Mouse (Mus musculus) adrenal gland, postnatal 10 days (tissue): ENCODE data around the gene Wdr4. TPM values are rescaled to one million over a fixed set of nuclear protein-coding genes. Genes with fewer than 3 reads are reported as not detected.
"Not testable (repeated sequence)": the region's sequence is repeated elsewhere in the genome, so short reads cannot be mapped to it uniquely, and the experiment has no call there.

Experiments used
- DNase-seq: peaks from one replicate; pipeline ENCODE4 v3.0.0; 2021; ENCODE audit warnings: mixed read lengths
- long read RNA-seq, 2 experiments: library from polyadenylated mRNA; stranded (forward); transcript quantifications; one replicate each; pipeline ENCODE4 v2.0.0; 2021
- total RNA-seq, 2 experiments: library from RNA; stranded (reverse); gene quantifications; 2 replicates each; pipeline ENCODE4 v1.2.3; 2021

Gene Wdr4
- 10 to 100 TPM; 22.9 to 28.0 TPM for total RNA-seq
- long read RNA-seq, experiment 1, full-length matches to known transcripts: 37 of 53 reads
- long read RNA-seq, experiment 1, partial matches to known transcripts: 2 of 53 reads
- long read RNA-seq, experiment 1, other reads (novel, unspliced or antisense): 14 of 53 reads
- long read RNA-seq, experiment 2, full-length matches to known transcripts: 11 of 21 reads
- long read RNA-seq, experiment 2, partial matches to known transcripts: 3 of 21 reads
- long read RNA-seq, experiment 2, other reads (novel, unspliced or antisense): 7 of 21 reads

- DNase-seq: peak; percentile 99
These were observed at the start of gene Wdr4, which contains the start of gene Ndufv3 for GRCm38 (mm10) chr17:31519946-31520838. TSS of gene Wdr4 (minus strand) at chr17:31519980. TSS of gene Ndufv3 (plus strand) at chr17:31520115.

GRCm38 (mm10) chr17:31566276-31566675, 46.5 kb upstream of the Wdr4 start:
- DNase-seq: no peak

GRCm38 (mm10) chr17:31565141-31566056, 45.6 kb upstream of the Wdr4 start:
- peak; percentile 77 for DNase-seq

- DNase-seq: no peak
These were observed 45.0 kb upstream of the Wdr4 start for GRCm38 (mm10) chr17:31564858-31565140.

- peak; percentile 98 for DNase-seq
These were observed 44.5 kb upstream of the Wdr4 start, which contains the start of gene Pknox1 for GRCm38 (mm10) chr17:31564015-31564857. TSS of gene Pknox1 (plus strand) at chr17:31564734.

DNA sequence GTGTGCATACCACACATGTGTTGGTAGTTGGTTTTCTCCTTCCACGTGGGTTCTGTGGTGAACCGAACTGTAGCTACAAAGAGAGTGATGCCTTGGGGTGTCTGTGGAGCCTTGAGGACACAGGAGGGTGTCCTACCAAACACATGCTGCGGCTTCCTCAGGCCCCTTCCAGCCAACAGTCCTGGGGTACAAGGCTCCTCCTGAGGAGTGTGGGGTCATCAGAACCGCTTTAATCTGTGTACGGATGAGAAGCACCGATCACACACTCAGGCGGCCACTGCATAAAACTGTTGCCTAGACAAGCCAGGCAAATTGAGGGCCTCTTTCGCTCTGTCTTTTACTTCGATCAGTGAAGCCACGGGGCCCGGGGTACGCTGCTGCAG, 43.8 kb upstream of the Wdr4 start:
- DNase-seq: peak; percentile 51

GRCm38 (mm10) chr17:31559021-31559789, 39.4 kb upstream of the Wdr4 start:
- DNase-seq: no peak

GRCm38 (mm10) chr17:31557947-31558542, 38.3 kb upstream of the Wdr4 start:
- DNase-seq: no peak

- DNase-seq: no peak
These were observed 37.5 kb upstream of the Wdr4 start for GRCm38 (mm10) chr17:31557124-31557880.

GRCm38 (mm10) chr17:31556253-31556652, 36.5 kb upstream of the Wdr4 start:
- no peak for DNase-seq

- not testable (repeated sequence) for DNase-seq
These were observed 32.8 kb upstream of the Wdr4 start for GRCm38 (mm10) chr17:31552601-31553000.

DNA sequence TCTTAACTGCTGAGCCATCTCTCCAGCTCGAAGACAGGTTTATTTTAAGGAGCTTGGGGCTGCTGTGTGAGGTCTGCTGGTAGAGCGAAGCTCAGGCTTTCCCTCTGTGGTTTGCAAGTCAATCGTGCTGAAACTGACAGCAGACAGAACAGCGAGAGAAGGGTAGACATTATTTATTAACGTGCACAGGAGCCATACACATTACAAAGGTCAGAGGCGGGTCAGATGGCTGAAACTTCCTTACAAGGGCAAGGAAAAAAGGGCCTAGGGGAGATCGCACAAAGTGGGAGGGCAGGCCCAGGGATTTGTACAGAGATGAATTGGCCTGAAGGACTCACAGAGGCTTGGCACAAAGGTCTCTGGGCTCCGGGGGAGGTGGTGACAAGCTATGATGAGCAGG, 29.6 kb upstream of the Wdr4 start:
- DNase-seq: no peak

GRCm38 (mm10) chr17:31547974-31548373, 28.2 kb upstream of the Wdr4 start:
- no peak for DNase-seq

- no peak for DNase-seq
These were observed 26.8 kb upstream of the Wdr4 start for GRCm38 (mm10) chr17:31546444-31547196.

- peak; percentile 37 for DNase-seq
These were observed 23.8 kb upstream of the Wdr4 start for GRCm38 (mm10) chr17:31543574-31543973.

GRCm38 (mm10) chr17:31541460-31541831, 21.7 kb upstream of the Wdr4 start:
- peak; percentile 63 for DNase-seq

GRCm38 (mm10) chr17:31540809-31541459, 21.2 kb upstream of the Wdr4 start:
- no peak for DNase-seq

GRCm38 (mm10) chr17:31540101-31540500, 20.3 kb upstream of the Wdr4 start:
- DNase-seq: no peak
